In the genomic region with DNA sequence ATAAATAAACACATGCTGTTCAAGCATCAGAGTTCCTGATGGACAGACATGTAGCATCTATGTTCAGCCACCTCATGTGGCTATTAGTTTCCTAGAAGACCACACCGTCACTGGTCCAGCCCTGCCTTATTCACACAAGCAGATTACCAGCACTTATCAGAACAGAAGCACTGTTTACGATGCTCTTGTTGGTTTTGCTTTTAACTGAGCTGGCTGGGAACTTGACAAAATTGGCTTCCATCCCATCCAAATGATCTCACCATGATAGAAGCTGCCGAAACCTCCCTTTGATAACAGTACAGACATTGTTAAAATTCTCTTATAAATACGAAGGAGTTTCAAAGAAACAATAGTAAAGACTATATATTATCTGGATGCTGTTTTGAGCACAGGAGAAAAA, we compare ENCODE assay signal across 21 mouse cellular contexts. TPM values are rescaled to one million over a fixed set of nuclear protein-coding genes. Genes with fewer than 3 reads are reported as not detected.
DNase-seq lines count a peak whose midpoint lies in the region; ATAC-seq and TF ChIP-seq lines count a peak whose summit lies in the region.
"Had no signal": no experiment of that assay in that cellular context is flagged by ENCODE, and none has a peak within 500 bp of the region (broad histone marks: within the 10 kb centered on the region; RNA-seq: fewer than 3 reads in every experiment).

No protein-coding gene starts in this region.

- H3K4me1 ChIP-seq in heart, embryonic 12.5 days (replicated peaks): peaks cover 12% of the 10 kb centered on the region
- no peaks in the 10 kb centered on the region for H3K4me1 ChIP-seq in hindbrain, postnatal 0 days (ENCODE audit: insufficient read depth, low read length)
- H3K4me1 ChIP-seq in hindbrain, embryonic 10.5 days (replicated peaks): no peaks in the 10 kb centered on the region
- H3K4me1 ChIP-seq: embryonic facial prominence, embryonic 13.5 days; midbrain, embryonic 13.5 days; neural tube, embryonic 13.5 days; stomach, embryonic 15.5 days had no signal

- ATAC-seq in heart, embryonic 12.5 days (ENCODE audit: insufficient number of reproducible peaks, low FRiP score): no peak
- no peak for ATAC-seq in hindbrain, postnatal 0 days
- ATAC-seq: lung, postnatal 0 days; midbrain, embryonic 13.5 days had no signal

- no peaks in the 10 kb centered on the region for H3K36me3 ChIP-seq in heart, embryonic 12.5 days
- H3K36me3 ChIP-seq in hindbrain, postnatal 0 days (ENCODE audit: insufficient read depth, low read length): no peaks in the 10 kb centered on the region
- H3K36me3 ChIP-seq in hindbrain, embryonic 10.5 days: no peaks in the 10 kb centered on the region
- H3K36me3 ChIP-seq: embryonic facial prominence, embryonic 13.5 days; midbrain, embryonic 13.5 days; neural tube, embryonic 13.5 days; stomach, embryonic 15.5 days had no signal

- no peak overlapping the region for H3K9ac ChIP-seq in heart, embryonic 12.5 days
- H3K9ac ChIP-seq in hindbrain, postnatal 0 days (replicated peaks; ENCODE audit: low read length): no peak overlapping the region
- H3K9ac ChIP-seq: embryonic facial prominence, embryonic 13.5 days; midbrain, embryonic 13.5 days; neural tube, embryonic 13.5 days; stomach, embryonic 15.5 days had no signal

- H3K9me3 ChIP-seq in heart, embryonic 12.5 days (replicated peaks): no peaks in the 10 kb centered on the region
- no peaks in the 10 kb centered on the region for H3K9me3 ChIP-seq in hindbrain, postnatal 0 days (ENCODE audit: low read length)
- H3K9me3 ChIP-seq in hindbrain, embryonic 10.5 days: no peaks in the 10 kb centered on the region
- H3K9me3 ChIP-seq: embryonic facial prominence, embryonic 13.5 days; midbrain, embryonic 13.5 days; neural tube, embryonic 13.5 days; stomach, embryonic 15.5 days had no signal

- 21% methylated on average over 4 of the region's 4 CpGs for WGBS in heart, embryonic 12.5 days
- WGBS in hindbrain, postnatal 0 days: 36% methylated on average over 4 of the region's 4 CpGs
- WGBS in hindbrain, embryonic 10.5 days: 87% methylated on average over 4 of the region's 4 CpGs
- 16% methylated on average over 4 of the region's 4 CpGs for WGBS in large intestine, adult 2 months

- no peak overlapping the region for H3K27ac ChIP-seq in heart, embryonic 12.5 days (ENCODE audit: poor library complexity, severe bottlenecking)
- no peak overlapping the region for H3K27ac ChIP-seq in hindbrain, postnatal 0 days
- no peak overlapping the region for H3K27ac ChIP-seq in hindbrain, embryonic 10.5 days
- H3K27ac ChIP-seq: embryonic facial prominence, embryonic 13.5 days; kidney, postnatal 0 days; midbrain, embryonic 13.5 days; neural tube, embryonic 13.5 days; stomach, embryonic 15.5 days had no signal

- TF ChIP-seq CTCF in hindbrain, postnatal 0 days (IDR thresholded peaks at IDR 0.05; ENCODE audit: low read depth): no peak

- peak overlapping the region; percentile 39 for H3K4me2 ChIP-seq in heart, embryonic 12.5 days
- H3K4me2 ChIP-seq in hindbrain, postnatal 0 days (ENCODE audit: low read depth, low read length): peak overlapping the region; percentile 8; the same call in 1 of the 2 replicates
- H3K4me2 ChIP-seq: embryonic facial prominence, embryonic 13.5 days; midbrain, embryonic 13.5 days; neural tube, embryonic 13.5 days; stomach, embryonic 15.5 days had no signal

- no peaks in the 10 kb centered on the region for H3K27me3 ChIP-seq in heart, embryonic 12.5 days (replicated peaks)
- H3K27me3 ChIP-seq in hindbrain, postnatal 0 days (ENCODE audit: insufficient read depth, low read length): no peaks in the 10 kb centered on the region
- H3K27me3 ChIP-seq in hindbrain, embryonic 10.5 days (ENCODE audit: insufficient read depth, poor library complexity, severe bottlenecking): no peaks in the 10 kb centered on the region
- H3K27me3 ChIP-seq: embryonic facial prominence, embryonic 13.5 days; midbrain, embryonic 13.5 days; neural tube, embryonic 13.5 days; stomach, embryonic 15.5 days had no signal

- H3K4me3 ChIP-seq in heart, embryonic 12.5 days: no peak overlapping the region
- no peak overlapping the region for H3K4me3 ChIP-seq in hindbrain, postnatal 0 days (ENCODE audit: low read length)
- no peak overlapping the region for H3K4me3 ChIP-seq in hindbrain, embryonic 10.5 days
- H3K4me3 ChIP-seq: embryonic facial prominence, embryonic 13.5 days; midbrain, embryonic 13.5 days; neural tube, embryonic 13.5 days; stomach, embryonic 15.5 days had no signal

- intact Hi-C loops in heart, postnatal 25 days (cut with DNase I): no loop called here

- no peak for DNase-seq in heart, postnatal 25 days (ENCODE audit: low spot score)
- DNase-seq in hindbrain, postnatal 0 days (ENCODE audit: low spot score): peak; percentile 12
- no peak for DNase-seq in hindbrain, embryonic 10.5 days (ENCODE audit: low spot score)
- peak; percentile 37 for DNase-seq in brain, adult 2 months (ENCODE audit: low read depth, low spot score)
- peak; percentile 8 for DNase-seq in large intestine, adult 2 months (ENCODE audit: low read depth, low spot score)
- DNase-seq in urinary bladder, adult 2 months (ENCODE audit: low spot score): no peak
- DNase-seq: adrenal gland, adult 2 months; gastrocnemius, postnatal 36 days; heart, postnatal 4 days; kidney, adult 18-20 months; right cerebral cortex, postnatal 25 days; thymus, adult 18-20 months; thymus, postnatal 4 days had no signal

RNA-seq across cellular contexts. Expression of a gene that starts 24.7 kb away (rescaled TPM):
- 7.7 and 8.3 TPM in 2 replicates for polyA plus RNA-seq in heart, embryonic 12.5 days (2016; fragmentation: Nextera tagmentation; extraction: Ambion mirVana)
- total RNA-seq in heart, postnatal 25 days (2021): 1 to 10 TPM; 7.5 to 8.6 TPM
- 5.3 and 5.5 TPM in 2 replicates for total RNA-seq in hindbrain, postnatal 0 days (2014; rRNA removed)
- polyA plus RNA-seq in hindbrain, postnatal 0 days (2015; fragmentation: Nextera tagmentation; extraction: Ambion mirVana): 2.0 and 2.6 TPM in 2 replicates
- polyA plus RNA-seq in hindbrain, embryonic 10.5 days (2016; fragmentation: Nextera tagmentation; extraction: Ambion mirVana): 4.2 and 4.3 TPM in 2 replicates
- 0.86 and 1.4 TPM in 2 replicates for polyA plus RNA-seq in large intestine, adult 2 months (2012; rRNA removed)
- 3.6 and 3.8 TPM in 2 replicates for polyA plus RNA-seq in urinary bladder, adult 2 months (2012; rRNA removed)
- total RNA-seq: megakaryocyte, adult 5-6 weeks had no signal

Comparison
In these comparisons a context has a peak if more than half of its experiments do, and no peak if none do; other contexts are left out.
1. DNase-seq: peak in hindbrain, postnatal 0 days (single experiment), brain, adult 2 months (single experiment) and large intestine, adult 2 months (single experiment); none in heart, postnatal 25 days (single experiment), hindbrain, embryonic 10.5 days (single experiment) and urinary bladder, adult 2 months (single experiment).